11 mouse cellular contexts compared by ENCODE assay signal in the genomic region with DNA sequence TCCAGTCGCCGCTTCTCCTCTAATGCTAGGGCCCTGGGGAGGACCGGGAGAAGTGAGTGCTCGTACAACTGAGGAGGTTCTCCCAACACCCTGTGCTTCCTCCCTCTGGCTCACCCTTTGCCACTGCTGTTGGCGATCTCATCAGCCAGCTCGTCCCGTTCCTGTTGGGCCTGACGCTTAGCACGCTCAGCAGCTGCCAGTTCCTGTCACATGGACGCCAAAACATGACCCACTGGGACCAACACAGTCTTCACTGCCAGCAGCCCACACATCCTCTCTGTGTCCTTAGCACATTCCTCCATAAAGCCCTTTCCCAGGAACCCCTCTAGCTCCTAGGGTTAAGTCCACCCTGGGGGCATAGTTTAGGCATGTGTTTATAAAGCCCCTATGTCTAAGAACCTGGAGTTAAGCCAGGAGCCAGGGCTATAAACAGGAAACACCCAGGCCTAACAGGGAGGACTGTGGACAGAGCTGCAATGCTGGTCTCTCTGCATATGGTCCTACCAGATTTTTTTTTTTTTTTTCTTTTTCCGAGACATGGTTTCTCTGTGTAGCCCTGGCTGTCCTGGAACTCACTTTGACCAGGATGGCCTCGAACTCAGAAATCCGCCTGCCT. TPM values are rescaled to one million over a fixed set of nuclear protein-coding genes. Genes with fewer than 3 reads are reported as not detected.
DNase-seq lines count a peak whose midpoint lies in the region; ATAC-seq and TF ChIP-seq lines count a peak whose summit lies in the region.
"Had no signal": no experiment of that assay in that cellular context is flagged by ENCODE, and none has a peak within 500 bp of the region (broad histone marks: within the 10 kb centered on the region; RNA-seq: fewer than 3 reads in every experiment).

No protein-coding gene starts in this region.

- no peaks in the 10 kb centered on the region for H3K27me3 ChIP-seq in heart, embryonic 10.5 days (ENCODE audit: insufficient read depth, poor library complexity, severe bottlenecking)
- no peaks in the 10 kb centered on the region for H3K27me3 ChIP-seq in lung, embryonic 14.5 days (ENCODE audit: insufficient read depth, low read length)

- no peaks in the 10 kb centered on the region for H3K4me1 ChIP-seq in heart, embryonic 10.5 days
- H3K4me1 ChIP-seq in lung, embryonic 14.5 days (ENCODE audit: insufficient read depth), result no peaks in the 10 kb centered on the region

- no peak for TF ChIP-seq CTCF in lung, embryonic 14.5 days (IDR thresholded peaks at IDR 0.05; ENCODE audit: low read depth)

- WGBS in heart, embryonic 10.5 days, result 84% methylated on average over 13 of the region's 13 CpGs
- 72% methylated on average over 13 of the region's 13 CpGs for WGBS in lung, embryonic 14.5 days

- peak; percentile 82 to 90 for DNase-seq in heart, adult 18-20 months
- DNase-seq in heart, embryonic 10.5 days (ENCODE audit: low spot score), result no peak
- peak; percentile 48 for DNase-seq in adrenal gland, adult 8-10 months
- peak; percentile 87 to 91 for DNase-seq in heart, adult 9 months (ENCODE audit: low spot score in 2 of 2)
- peak; percentile 68 for DNase-seq in lung, embryonic 14.5 days
- no peak for DNase-seq in spleen, adult 12 weeks (ENCODE audit: low spot score)
- DNase-seq in layer of hippocampus, adult 18-20 months (ENCODE audit: low spot score in 2 of 2), result no peak
- DNase-seq in T-cell, adult 2 months (ENCODE audit: low spot score), result no peak
- DNase-seq: cerebellum, adult 11 months; thymus, postnatal 36 days had no signal

- peaks cover 100% of the 10 kb centered on the region for H3K36me3 ChIP-seq in heart, embryonic 10.5 days
- H3K36me3 ChIP-seq in lung, embryonic 14.5 days (ENCODE audit: insufficient read depth), result peaks cover 98% of the 10 kb centered on the region

- peak; percentile 64 for ATAC-seq in lung, embryonic 14.5 days (ENCODE audit: insufficient read depth)

- H3K27ac ChIP-seq in heart, embryonic 10.5 days, result no peak overlapping the region
- peak overlapping the region; percentile 62; the same call in 1 of the 2 replicates for H3K27ac ChIP-seq in lung, embryonic 14.5 days (ENCODE audit: low read depth)

- no peak overlapping the region for H3K4me2 ChIP-seq in lung, embryonic 14.5 days

- no peaks in the 10 kb centered on the region for H3K9me3 ChIP-seq in heart, embryonic 10.5 days
- H3K9me3 ChIP-seq in lung, embryonic 14.5 days (ENCODE audit: low read depth, low read length), result no peaks in the 10 kb centered on the region

- H3K9ac ChIP-seq in lung, embryonic 14.5 days, result no peak overlapping the region

- H3K4me3 ChIP-seq in heart, embryonic 10.5 days, result no peak overlapping the region
- no peak overlapping the region for H3K4me3 ChIP-seq in lung, embryonic 14.5 days (ENCODE audit: low read depth, low read length)

RNA-seq across cellular contexts. Expression of gene Apol8, which starts 7.7 kb away (rescaled TPM):
- not detected for total RNA-seq in heart, adult 18-20 months (2021)
- polyA plus RNA-seq in heart, embryonic 10.5 days (2016; fragmentation: Nextera tagmentation; extraction: Ambion mirVana), result 0.16 and 0.52 TPM in 2 replicates
- total RNA-seq in adrenal gland, adult 8-10 months (2022), result under 1 TPM; 0.14 to 0.43 (median 0.15) TPM
- not detected in 2 replicates for polyA plus RNA-seq in lung, embryonic 14.5 days (2014; fragmentation: Nextera tagmentation; extraction: Ambion mirVana)
- 1 to 10 TPM; 8.0 to 8.9 TPM for total RNA-seq in layer of hippocampus, adult 18-20 months (2021)
- polyA plus RNA-seq: intestine, embryonic 14.5 days had no signal

RNA-seq across cellular contexts. Expression of gene Apol9b, which starts 35.7 kb away (rescaled TPM):
- under 1 TPM in 1 of 2 experiments, not detected in 1; 0.46 TPM for total RNA-seq in heart, adult 18-20 months (2021)
- polyA plus RNA-seq in heart, embryonic 10.5 days (2016; fragmentation: Nextera tagmentation; extraction: Ambion mirVana), result not detected in 2 replicates
- 1 to 10 TPM in 2 of 4 experiments, under 1 TPM in 2; 0.35 to 1.7 (median 0.78) TPM for total RNA-seq in adrenal gland, adult 8-10 months (2022)
- not detected in 2 replicates for polyA plus RNA-seq in lung, embryonic 14.5 days (2014; fragmentation: Nextera tagmentation; extraction: Ambion mirVana)
- total RNA-seq in layer of hippocampus, adult 18-20 months (2021), result not detected

Comparison
In these comparisons a context has a peak if more than half of its experiments do, and no peak if none do; other contexts are left out.
1. DNase-seq: peak in heart, adult 18-20 months (2 of 2), adrenal gland, adult 8-10 months (single experiment), heart, adult 9 months (2 of 2) and lung, embryonic 14.5 days (single experiment); none in heart, embryonic 10.5 days (single experiment), spleen, adult 12 weeks (single experiment), layer of hippocampus, adult 18-20 months (0 of 2) and T-cell, adult 2 months (single experiment).
2. RNA of gene Apol8, which starts 7.7 kb away (total RNA-seq): 8.0 to 8.9 TPM in layer of hippocampus, adult 18-20 months; 0.14 to 0.43 TPM in adrenal gland, adult 8-10 months and not detected in heart, adult 18-20 months; every median in the first group is over 4 times any median in the second.